Mouse (Mus musculus) retina, postnatal 7 days (tissue): ENCODE measurements at regions not wholly inside any gene's neighbourhood (a gene's known extent, or its start where the extent isn't known, plus 50 kb on each side); places are given as distances from the start of the nearest gene placed in this dataset.

ENCODE experiments used
- DNase-seq: peaks from one replicate; pipeline ENCODE4 v3.0.0-alpha.2; 2012; ENCODE audit warnings: low read depth, low spot score

DNA sequence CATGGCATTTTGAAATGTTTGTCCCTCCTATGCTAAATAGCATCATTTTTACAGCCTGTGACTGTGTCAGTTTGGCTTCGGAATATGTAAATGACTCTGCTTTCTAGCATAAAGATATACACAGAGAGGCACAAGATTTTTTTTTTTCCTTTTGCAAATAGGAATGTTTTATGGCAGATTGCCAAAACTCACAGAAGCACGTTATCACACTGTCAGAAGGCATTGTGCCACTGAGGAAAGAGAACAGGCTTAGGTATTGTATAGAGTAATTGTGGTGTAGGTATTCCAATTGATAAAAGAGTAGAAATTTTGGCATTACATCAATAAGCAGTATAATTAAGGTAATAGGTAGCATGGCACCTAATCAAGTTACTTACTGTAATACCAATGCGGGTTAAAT, 988.5 kb upstream of the Tenm2 start:
- no peak for DNase-seq

DNA sequence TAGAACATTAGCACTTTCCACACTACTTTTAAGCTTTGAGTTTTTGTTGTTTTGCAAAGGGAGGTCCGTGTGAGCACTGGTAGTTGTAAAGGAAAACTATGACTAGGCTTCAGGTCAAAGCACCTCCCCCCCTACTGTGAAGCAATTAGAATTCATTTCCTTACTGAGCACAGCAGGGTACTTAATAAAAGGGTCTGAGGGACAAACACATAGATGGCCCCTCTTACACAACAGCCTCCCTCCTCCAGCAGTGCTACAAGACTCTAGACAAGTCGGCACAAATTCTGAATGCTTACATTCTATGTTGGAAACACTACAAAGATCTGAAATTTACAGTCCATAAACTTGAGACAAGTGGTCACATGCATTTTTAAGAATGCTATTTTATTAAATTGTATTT, 967.6 kb upstream of the Tenm2 start:
- DNase-seq: no peak

DNA sequence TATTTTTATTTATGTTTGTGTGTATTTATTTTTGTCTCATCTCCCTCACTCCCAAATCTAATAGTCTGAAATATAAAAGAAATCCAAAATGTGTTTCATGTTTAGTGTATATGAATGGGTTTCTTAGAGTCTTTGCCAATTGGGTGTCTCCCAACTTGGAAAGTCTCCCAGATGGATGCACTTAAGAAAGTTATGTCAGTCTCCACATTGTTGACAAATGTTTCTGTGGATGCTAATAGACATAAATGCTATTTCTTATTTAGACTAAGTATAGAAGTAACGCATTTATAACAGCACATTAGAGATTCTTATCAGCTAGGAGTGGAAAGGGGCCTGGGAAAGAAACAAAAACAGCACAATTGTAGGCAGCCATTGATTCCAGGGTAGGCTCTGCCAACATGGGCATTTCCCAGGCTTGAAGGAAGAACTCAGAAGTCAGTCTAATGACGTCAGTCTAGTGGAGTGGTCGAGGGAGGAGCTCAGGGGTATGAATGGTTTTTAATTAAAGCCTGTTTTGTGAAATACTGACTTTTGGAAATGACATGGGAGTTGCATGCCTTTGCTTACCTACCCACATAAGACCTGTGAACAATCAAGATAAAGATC, 965.5 kb upstream of the Tenm2 start:
- no peak for DNase-seq

DNA sequence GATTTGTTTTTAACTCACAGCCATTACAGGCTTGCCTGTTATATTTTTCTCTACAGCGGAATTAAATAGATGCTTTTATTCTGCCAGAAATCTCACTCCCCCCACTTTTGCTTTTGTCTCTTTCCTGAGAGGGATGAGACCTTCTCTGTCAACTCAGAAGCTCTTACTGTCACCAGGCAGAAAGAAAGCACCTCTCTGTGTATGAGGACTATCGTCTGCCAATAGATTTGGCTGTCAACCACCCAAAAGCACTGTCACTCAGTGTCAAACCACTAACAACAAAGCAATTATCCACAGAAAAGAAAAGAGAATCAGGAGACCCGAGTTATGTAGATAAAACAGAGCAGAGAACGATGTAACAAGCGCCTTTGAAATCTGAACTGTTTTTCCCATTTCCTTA, 958.0 kb upstream of the Tenm2 start:
- DNase-seq: no peak

DNA sequence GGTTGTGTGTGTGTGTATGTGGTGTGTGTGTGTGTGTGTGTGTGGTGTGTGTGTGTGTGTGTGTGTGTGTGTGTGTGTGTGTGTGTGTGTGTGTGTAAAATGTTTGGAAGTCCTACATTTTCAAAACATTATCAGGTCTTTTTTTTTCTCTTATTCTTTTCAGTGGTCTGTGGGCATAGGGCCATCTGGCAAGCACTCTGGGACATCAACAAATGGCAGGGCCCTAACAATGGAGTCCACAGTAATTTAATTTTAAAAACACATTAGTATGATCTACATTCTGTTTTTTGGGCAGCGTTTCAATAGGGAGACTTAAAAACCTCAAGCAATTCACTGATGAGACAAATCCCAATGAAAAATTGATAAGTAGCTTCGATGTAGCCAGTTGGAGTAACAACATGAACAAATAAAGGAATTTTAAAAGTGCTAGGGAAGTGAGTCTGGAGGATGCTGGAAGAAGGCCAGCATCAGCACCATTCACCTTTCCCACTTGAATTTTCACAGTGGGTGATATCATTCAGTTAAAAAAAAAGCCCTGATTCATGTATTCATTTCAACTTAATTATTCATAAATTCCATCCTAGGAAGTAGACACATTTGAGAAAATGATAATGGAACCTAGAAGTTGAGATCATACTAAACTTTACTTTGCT, 956.3 kb upstream of the Tenm2 start:
- DNase-seq: no peak

DNA sequence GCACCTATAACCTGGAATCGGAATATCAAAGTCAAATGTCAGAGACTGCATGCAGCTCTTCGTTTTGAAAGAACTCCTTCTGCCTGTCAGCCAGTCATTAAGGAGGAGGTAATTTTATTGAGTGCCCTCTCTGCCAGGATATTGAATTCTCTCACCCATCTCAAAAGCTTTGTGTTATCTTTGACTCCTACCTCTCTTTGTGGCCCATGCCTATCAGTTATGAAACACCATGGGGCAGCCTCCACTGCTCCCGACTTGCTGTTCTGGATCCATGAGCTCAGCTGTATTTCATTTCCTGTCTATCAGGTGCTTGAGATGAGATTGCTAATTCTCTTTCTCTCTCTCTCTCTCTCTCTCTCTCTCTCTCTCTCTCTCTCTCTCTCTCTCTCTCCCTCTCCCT, 955.7 kb upstream of the Tenm2 start:
- DNase-seq: no peak

DNA sequence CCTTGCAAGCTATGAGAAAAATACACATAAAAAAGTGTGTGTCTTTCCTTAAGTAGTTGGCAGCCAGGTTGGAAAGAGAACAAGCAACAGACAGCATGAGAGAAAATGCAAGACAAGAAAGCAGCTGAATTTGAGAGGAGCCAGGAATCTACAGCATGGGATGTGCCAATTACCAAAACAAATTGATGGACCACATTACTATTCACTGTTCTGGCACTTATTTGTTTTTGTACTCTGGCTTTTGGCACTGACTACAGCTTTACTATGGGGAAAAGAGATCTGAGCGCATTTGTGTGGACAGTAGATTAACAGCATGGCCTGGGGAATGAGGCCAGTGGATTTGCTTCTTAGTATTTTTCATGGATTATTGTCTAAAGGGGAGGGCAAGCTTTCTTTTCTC, 935.0 kb upstream of the Tenm2 start:
- no peak for DNase-seq

DNA sequence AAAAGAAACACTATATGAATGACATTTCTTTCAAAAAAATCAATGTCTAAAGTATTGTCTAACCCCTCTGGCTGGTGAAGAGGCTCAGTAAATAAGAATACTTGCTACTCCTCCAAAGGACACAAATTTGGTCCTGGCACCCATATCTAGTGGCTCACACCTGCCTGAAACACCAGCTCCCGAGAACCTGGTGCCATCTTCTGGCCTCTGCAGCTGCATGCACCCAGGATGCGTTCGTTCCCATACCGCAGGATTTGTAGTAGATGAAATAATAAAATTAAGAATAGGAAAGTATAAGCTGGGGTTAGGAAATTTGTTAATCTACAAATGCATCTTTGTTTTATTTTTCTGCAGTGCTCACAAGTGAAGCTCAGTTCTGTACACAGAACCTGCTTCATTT, 922.5 kb upstream of the Tenm2 start:
- DNase-seq: no peak

DNA sequence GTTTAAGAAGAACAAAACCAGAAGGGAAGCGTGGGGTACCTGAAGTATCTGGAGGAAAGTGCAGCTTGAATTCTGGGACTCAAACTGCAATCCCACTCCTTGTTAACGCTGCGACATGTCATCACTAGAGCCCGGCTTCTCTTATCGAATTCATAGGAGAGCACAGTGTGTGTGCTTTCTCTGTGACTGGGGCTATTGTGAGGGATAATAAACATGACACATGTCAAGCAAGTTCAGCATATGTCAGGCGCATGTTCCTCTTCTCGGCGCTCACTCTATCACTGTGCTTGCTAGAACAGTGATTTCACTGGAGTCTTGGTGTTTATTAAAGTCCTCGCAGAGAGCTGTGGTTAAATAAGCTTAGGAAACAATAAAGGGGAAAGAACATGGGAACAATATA, 921.2 kb upstream of the Tenm2 start:
- DNase-seq: no peak

DNA sequence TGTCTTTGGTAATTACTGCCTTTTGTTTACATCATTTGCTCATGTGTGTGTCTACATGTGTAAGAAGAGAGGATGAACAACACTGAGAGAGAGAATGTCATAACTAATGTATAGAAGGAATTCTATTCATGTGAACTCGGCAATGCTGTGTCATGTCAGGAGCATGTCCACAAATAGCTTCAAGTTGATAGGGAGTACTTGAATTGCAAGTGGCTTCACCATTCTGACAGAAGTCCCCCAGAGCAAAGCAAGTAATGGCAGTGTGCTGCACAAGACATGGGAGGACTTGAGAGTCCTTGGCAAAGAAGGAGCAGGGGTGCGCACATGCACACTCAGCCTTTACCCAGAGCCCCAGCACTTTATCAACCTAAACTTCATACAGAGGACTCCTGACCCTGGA, 919.9 kb upstream of the Tenm2 start:
- DNase-seq: no peak

DNA sequence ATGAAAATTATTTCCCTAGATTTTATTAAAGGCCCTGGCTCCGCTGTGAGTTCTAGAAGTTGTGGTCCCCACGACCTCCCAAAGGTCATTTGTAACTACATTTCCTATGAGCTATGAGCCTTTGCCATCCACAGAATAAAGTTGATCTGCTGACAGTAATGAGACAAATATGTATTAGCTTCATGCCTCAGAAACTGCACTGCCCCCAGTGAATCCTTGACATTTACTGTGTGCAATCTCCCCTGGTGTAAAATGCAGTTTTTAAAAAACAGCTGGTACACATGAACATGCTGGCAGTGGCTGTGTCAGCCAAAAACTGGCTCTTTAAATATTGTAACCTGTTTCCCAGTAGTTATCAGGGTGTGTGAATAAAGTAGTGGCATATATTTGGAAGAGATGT, 907.7 kb upstream of the Tenm2 start:
- DNase-seq: no peak

DNA sequence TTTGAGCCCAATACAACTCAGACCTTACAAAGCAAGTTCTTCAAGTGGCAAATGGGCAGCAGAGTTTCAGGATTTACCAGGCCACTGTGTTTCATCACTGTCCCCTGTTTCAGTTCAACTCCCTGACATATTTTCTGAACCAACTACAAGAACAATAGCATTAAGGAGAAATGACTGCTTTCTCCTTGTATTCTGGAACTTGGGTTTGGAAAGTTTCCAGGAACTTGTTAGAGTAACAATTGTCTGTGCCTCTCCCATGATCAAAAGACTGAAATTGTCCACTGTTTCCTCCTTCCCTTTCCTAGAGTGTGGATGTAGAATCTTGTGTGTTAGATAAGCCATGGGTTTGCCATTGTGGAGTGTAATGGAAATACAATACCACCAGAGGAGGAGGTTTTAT, 893.1 kb upstream of the Tenm2 start:
- no peak for DNase-seq

DNA sequence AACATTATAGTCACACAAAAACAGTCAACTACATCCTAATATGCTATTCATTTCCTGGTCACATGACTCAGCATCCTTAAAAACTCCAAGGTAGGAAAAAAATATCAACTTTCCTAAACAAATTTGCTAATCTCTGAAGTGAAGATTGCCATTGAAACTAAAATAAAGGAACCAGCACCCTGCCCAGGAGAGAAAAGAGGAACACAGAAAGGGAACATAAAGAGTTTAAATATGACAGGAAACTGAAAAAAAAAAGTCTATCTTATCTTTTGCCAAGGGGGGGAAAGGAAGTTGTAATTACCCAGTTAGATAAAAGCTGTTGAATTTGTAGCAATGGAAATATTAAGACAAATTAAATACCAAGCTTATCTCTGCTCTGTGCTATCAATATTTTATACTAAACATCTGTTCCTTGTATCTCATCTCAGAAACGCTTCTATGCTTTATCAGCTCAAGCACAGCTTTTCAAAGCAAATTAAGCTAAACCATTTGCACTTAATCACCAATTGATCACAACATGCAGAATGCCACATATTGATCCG, 888.1 kb upstream of the Tenm2 start:
- no peak for DNase-seq

DNA sequence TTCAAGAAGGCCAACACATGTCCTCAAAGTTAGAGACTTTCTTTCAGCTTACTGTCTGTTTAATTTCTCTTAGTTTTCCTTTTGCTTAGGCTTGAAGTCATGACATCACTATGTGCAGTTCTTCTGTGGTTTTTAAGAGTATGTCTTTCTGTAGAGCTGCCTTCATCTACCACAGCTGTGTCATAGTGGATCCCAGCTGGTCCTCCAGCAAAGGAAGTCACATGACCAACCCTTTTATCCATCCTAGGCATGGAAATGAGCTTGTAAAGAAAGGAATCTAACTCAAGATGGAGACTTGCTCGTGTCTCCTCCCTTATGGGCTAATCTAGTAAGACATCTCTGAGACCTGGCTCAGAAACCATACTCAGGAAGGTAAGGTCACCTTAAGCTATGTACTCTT, 886.7 kb upstream of the Tenm2 start:
- DNase-seq: no peak

DNA sequence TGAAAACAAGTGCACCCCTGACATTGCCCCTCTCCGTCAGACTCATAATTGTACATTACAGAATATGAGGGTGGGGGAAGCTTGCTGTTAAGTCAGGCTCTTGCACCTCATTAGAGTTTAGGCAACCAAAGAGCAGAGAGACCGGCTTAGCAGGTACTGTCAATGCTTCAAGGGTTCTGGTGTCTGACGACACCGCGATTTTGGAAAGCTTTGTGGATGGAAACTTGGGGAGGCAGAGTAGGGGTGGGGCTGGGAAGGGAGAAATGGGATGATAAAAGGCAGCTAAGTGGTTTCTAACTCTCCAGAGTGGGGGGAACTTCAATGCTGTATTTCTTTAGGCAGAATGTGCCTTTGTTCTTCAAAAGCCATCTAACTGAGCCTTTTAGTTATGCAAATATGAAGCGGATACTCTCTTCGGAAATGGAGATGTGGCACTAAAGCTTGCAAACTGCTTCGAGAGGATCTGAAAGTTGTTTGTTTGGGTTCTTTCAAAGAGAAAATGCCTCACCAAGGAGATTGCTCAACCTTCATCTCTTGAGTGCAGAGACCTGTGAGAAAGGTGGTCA, 885.4 kb upstream of the Tenm2 start:
- DNase-seq: no peak

DNA sequence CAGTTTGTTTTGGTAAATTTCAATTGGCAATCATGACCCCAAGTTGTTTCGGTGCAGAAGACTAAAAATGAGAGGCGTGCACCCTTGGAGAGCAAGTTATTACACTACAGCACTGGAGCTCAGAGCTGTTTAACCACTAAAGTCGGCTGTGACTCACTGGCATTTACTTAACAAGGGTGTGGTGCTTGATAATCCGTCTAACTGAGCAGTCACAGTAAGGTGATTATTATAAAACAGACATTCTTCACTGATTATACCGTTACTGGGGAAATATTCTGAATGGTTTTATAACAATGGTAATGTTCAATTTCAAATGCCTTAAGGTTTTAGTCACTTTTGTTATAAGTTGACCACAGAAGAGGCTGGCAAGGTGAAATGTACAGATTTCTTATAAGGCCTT, 882.0 kb upstream of the Tenm2 start:
- no peak for DNase-seq

DNA sequence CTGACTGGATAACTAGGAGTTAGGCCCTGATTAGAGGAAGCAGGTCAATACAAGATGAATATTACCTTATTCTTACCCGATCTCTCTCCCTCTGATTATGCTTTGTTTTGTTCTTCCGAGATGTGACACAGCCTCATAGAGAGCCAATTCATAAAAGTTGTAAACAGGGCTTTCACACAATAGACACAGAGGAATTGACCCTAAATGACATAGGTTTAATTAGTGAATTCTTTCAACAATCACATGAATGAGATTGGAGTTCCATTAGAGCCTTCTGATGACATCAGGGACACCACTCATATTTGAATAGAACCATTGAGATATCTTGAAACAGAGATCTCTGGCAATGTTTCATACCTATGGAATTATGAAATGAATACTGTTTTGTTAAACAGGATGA, 856.4 kb upstream of the Tenm2 start:
- no peak for DNase-seq

DNA sequence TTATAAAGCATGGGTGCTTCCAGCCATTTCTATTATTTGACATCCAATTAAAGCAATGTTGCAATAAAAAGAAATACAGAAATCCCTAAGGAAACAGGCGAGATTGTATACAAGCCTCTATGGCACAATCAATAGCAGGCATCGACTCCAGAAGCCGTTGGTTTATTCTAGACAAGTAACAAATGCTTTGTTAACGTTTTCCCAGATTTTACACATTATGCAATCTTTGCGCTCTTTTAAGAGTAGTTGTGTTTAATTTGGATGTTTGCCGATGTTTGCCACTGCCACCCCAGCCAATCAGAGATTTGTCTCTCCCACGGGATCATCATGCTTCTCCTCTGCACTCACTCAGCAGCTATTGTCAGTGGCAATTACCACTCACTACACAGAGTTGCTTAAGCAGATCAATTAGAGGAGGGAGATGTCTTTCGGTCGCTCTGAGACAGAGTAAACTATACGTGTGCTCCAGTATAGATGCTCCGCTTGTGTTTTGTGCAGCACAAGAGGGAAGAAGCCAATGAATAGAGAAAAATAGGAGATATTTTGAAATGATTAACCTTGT, 839.5 kb upstream of the Tenm2 start:
- no peak for DNase-seq

DNA sequence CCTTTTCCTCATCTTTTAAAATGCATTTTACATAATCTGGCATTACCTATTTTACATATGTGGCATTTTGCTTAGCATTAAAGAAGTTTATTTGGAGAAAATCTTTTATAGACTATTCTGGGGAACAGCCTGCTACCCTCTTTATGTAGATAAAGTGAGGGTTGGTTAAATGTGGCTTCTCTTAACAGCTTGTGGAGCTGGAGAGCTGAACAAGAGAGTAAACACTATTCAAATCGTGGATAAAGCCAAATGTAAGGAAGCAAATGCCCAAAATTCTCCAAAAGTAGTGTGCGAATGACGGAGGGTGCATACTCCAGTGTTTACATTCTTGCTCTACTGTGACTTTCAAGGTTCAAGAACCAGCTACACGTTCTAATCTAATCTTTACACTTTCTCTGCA, 833.9 kb upstream of the Tenm2 start:
- no peak for DNase-seq

DNA sequence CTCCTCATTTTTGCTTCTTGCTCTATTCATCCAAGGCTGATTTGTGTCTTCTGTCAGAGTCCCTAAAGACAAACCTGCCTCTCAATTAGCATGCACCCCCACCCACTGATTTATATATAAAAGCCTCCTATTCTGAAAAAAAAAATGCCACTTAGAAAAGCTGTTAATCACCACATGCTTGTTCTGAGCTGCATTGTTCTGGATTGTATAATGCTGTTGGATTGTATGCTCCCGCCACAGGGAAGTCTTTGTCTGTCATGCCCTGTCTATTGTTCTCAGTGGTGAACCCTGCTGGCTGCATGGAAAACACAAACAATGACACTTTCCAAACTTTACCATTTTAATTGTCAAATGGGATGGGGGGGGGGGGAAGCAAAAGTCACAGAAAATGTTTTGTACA, 831.9 kb upstream of the Tenm2 start:
- no peak for DNase-seq

DNA sequence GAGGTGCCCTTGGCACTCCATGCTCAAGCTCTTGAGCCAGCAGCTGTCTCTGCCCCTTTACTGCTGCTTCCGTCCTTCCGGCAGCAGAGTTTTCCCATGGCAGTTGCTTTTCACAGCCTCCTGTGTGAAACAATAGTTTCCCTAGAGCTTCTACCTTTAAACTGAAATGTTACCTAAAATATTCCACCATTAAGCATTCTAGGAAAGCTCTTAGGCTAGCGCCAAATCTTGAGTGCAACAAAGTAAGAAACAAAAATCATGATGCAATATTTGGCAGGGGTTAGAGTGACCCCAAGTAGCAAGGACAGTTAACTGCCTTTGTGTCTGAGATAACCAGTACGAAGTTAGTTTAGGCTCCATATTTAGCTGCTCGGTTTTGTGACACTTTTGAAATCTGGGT, 830.3 kb upstream of the Tenm2 start:
- DNase-seq: no peak

DNA sequence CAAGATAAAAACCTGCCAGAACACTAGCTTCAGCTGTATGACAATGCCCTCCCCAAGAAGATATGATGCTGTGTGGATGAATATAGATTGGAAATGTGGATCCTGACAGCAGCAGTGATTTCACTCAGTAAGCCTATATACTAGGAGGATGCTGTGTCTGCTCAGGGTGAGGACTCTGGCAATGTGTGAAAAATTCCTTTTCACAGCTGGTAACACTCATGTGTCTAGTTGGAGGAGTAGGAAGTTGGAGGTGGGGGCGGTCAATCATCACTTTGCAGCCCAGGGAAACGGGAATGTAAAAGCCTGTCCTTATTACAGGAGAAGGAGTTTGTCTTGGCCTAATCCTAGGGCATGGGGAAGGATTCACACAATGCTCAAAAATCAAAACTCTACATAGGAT, 824.3 kb upstream of the Tenm2 start:
- DNase-seq: no peak

DNA sequence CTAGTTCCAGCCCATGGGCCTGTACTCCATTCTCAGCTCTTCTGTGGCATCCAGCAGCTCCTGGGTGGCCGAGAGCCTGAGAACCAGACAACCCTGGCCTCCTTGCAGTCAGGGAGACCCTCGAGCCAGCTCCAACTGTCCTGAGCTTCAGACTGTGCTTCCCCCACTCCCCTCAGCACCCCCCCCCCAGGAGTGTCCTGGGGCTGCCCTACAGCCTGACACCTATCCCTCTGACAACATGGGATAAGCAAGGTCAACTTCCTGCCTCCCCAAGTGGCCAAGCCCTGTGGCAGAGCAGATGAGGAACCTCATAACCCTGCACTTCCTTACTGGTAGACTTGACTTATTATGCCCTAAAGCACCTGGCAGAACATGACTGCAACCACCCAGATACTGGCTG, 823.1 kb upstream of the Tenm2 start:
- no peak for DNase-seq
